Mouse (Mus musculus) cerebellum, adult 11 months (tissue): ENCODE results near the gene Dnajc30.

Source experiments
- DNase-seq: peaks from one replicate; pipeline ENCODE4 v3.0.0; 2022

Dnajc30 gene

GRCm38 (mm10) chr5:135109976-135110375 is 46.0 kb downstream of the Dnajc30 start:
- no peak for DNase-seq

- no peak for DNase-seq
Observed at GRCm38 (mm10) chr5:135113782-135114181, 49.8 kb downstream of the Dnajc30 start.

DNA sequence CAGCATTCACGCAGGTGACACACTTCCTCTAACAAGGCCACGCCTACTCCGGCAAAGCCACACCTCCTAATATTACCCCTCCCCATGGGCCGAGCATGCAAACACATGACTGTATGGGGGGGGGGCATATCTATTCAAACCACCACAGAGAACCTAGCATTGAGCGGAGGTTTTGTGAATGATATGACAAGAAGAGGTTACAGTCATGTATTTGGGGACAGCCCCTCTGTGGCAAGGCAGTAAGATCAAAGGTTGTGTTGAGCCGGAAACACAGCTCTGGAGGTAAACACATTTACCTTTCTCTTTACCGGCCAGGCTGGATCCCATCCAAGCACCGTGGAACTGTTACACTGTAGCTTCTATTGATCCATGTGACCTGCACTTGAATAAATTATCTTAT is 51.2 kb downstream of the Dnajc30 start:
- no peak for DNase-seq
